Mouse (Mus musculus) heart, postnatal 25 days (tissue): ENCODE measurements at regions not wholly inside any gene's neighbourhood (a gene's known extent, or its start where the extent isn't known, plus 50 kb on each side); places are given as distances from the start of the nearest gene placed in this dataset.
"Not testable (repeated sequence)": the region's sequence is repeated elsewhere in the genome, so short reads cannot be mapped to it uniquely, and the experiment has no call there.

Experiments used
- DNase-seq: peaks from one replicate; pipeline ENCODE4 v3.0.0; 2022; ENCODE audit warnings: low spot score
- intact Hi-C: fragments of 180-260 bp; cut with DNase I; formaldehyde crosslinking; loops from one replicate; pipeline ENCODE4 v1.15.1; 2025

GRCm38 (mm10) chr6:61042667-61043523 lies 118.1 kb downstream of the Mmrn1 start:
- intact Hi-C loops: no loop called here
- DNase-seq: no peak

GRCm38 (mm10) chr6:61043524-61044450 lies 119.0 kb downstream of the Mmrn1 start:
- intact Hi-C loops: no loop called here

GRCm38 (mm10) chr6:61047667-61048066 lies 122.9 kb downstream of the Mmrn1 start:
- DNase-seq, intact Hi-C loops: not testable (repeated sequence)

More at GRCm38 (mm10) chr6:61043524-61044450, 119.0 kb downstream of the Mmrn1 start:
- no peak for DNase-seq

GRCm38 (mm10) chr6:61063129-61063528 lies 117.0 kb upstream of the Ccser1 start:
- intact Hi-C loops: loop anchor here (2.0 kb wide), 1 partner anchor 238 kb away; no protein-coding TSS in a partner anchor
- DNase-seq: no peak

- intact Hi-C loops: no loop called here
- no peak for DNase-seq
These were observed 114.4 kb upstream of the Ccser1 start for GRCm38 (mm10) chr6:61065769-61066168.

- no peak for DNase-seq
- intact Hi-C loops: no loop called here
These were observed 113.4 kb upstream of the Ccser1 start for GRCm38 (mm10) chr6:61066501-61067282.

- no peak for DNase-seq
- intact Hi-C loops: no loop called here
These were observed 112.6 kb upstream of the Ccser1 start for GRCm38 (mm10) chr6:61067355-61068116.

- no peak for DNase-seq
- intact Hi-C loops: no loop called here
These were observed 112.0 kb upstream of the Ccser1 start for GRCm38 (mm10) chr6:61068117-61068489.

- no peak for DNase-seq
- intact Hi-C loops: no loop called here
These were observed 106.9 kb upstream of the Ccser1 start for GRCm38 (mm10) chr6:61073267-61073666.

- intact Hi-C loops: no loop called here
- no peak for DNase-seq
These were observed 106.3 kb upstream of the Ccser1 start for GRCm38 (mm10) chr6:61073794-61074193.

GRCm38 (mm10) chr6:61074700-61075099 lies 105.4 kb upstream of the Ccser1 start:
- no peak for DNase-seq
- intact Hi-C loops: no loop called here

GRCm38 (mm10) chr6:61078559-61078958 lies 101.6 kb upstream of the Ccser1 start:
- no peak for DNase-seq
- intact Hi-C loops: no loop called here

- intact Hi-C loops: no loop called here
- no peak for DNase-seq
These were observed 99.5 kb upstream of the Ccser1 start for GRCm38 (mm10) chr6:61080661-61081060.

GRCm38 (mm10) chr6:61083346-61083745 lies 96.8 kb upstream of the Ccser1 start:
- intact Hi-C loops: no loop called here
- DNase-seq: no peak

- no peak for DNase-seq
- intact Hi-C loops: no loop called here
These were observed 80.7 kb upstream of the Ccser1 start for GRCm38 (mm10) chr6:61099348-61099981.

- intact Hi-C loops: no loop called here
- no peak for DNase-seq
These were observed 80.2 kb upstream of the Ccser1 start for GRCm38 (mm10) chr6:61099982-61100365.

GRCm38 (mm10) chr6:61101972-61102371 lies 78.2 kb upstream of the Ccser1 start:
- intact Hi-C loops: no loop called here
- DNase-seq: no peak

- DNase-seq: no peak
- intact Hi-C loops: no loop called here
These were observed 76.5 kb upstream of the Ccser1 start for GRCm38 (mm10) chr6:61103459-61104234.
